Mouse (Mus musculus): Measurements from ENCODE around the gene Stx4a.

- TF ChIP-seq POLR2A (IDR thresholded peaks at IDR 0.05; ENCODE audit: insufficient read depth, low read depth, low read length): no peak
- TF ChIP-seq CTCF (IDR thresholded peaks at IDR 0.05): no peak
- no peak for TF ChIP-seq EP300 (IDR thresholded peaks at IDR 0.05; ENCODE audit: insufficient read depth, low read depth, low read length)
These were observed 13.4 kb downstream of the Stx4a start for GRCm38 (mm10) chr7:127837473-127837872.
